Mouse (Mus musculus) left cerebral cortex, postnatal 14 days (tissue): ENCODE data around the gene Elmo1. TPM values are rescaled to one million over a fixed set of nuclear protein-coding genes. Genes with fewer than 3 reads are reported as not detected.

ENCODE experiments used
- DNase-seq, 2 experiments: peaks; one replicate each; pipeline ENCODE4 v3.0.0; 2021 to 2022; ENCODE audit warnings: low spot score in 2 of 2, mixed read lengths in 1 of 2
- intact Hi-C: fragments of 180-260 bp; cut with DNase I; formaldehyde crosslinking; loops from one replicate; pipeline ENCODE4 v1.15.1; 2025
- total RNA-seq, 2 experiments: library from RNA; stranded (reverse); gene quantifications; 2 replicates each; pipeline ENCODE4 v1.2.3; 2021

Gene Elmo1
- total RNA-seq, 2 experiments from 2014 or later: 48.1 to 52.2 TPM

- intact Hi-C loops: no loop called here
- DNase-seq: no peak
Measured at GRCm38 (mm10) chr13:20392824-20393598, 302.6 kb downstream of the Elmo1 start.

- DNase-seq: peak in 1 of 2 experiments; percentile 25
- intact Hi-C loops: no loop called here
Measured at GRCm38 (mm10) chr13:20397744-20398143, 307.3 kb downstream of the Elmo1 start.

- DNase-seq: peak; percentile 20 to 31
- intact Hi-C loops: no loop called here
Measured at GRCm38 (mm10) chr13:20398311-20398710, 307.9 kb downstream of the Elmo1 start.

- intact Hi-C loops: no loop called here
- DNase-seq: no peak
Measured at GRCm38 (mm10) chr13:20404530-20404929, 314.1 kb downstream of the Elmo1 start.

- intact Hi-C loops: no loop called here
- no peak for DNase-seq
Measured at GRCm38 (mm10) chr13:20406470-20407213, 316.2 kb downstream of the Elmo1 start.

- DNase-seq: no peak
- intact Hi-C loops: no loop called here
Measured at GRCm38 (mm10) chr13:20410306-20411101, 320.1 kb downstream of the Elmo1 start.

- no peak for DNase-seq
- intact Hi-C loops: no loop called here
Measured at GRCm38 (mm10) chr13:20416691-20417660, 326.6 kb downstream of the Elmo1 start.

GRCm38 (mm10) chr13:20430998-20431397 lies 340.6 kb downstream of the Elmo1 start:
- intact Hi-C loops: no loop called here
- peak; percentile 27 to 65 for DNase-seq

GRCm38 (mm10) chr13:20433221-20433858 lies 342.9 kb downstream of the Elmo1 start:
- intact Hi-C loops: no loop called here
- DNase-seq: peak; percentile 17 to 67

- intact Hi-C loops: no loop called here
- DNase-seq: no peak
Measured at GRCm38 (mm10) chr13:20434071-20434470, 343.7 kb downstream of the Elmo1 start.

GRCm38 (mm10) chr13:20439488-20439887 lies 349.1 kb downstream of the Elmo1 start:
- DNase-seq: no peak
- intact Hi-C loops: no loop called here

- intact Hi-C loops: no loop called here
- no peak for DNase-seq
Measured at GRCm38 (mm10) chr13:20450831-20451353, 360.5 kb downstream of the Elmo1 start.

- intact Hi-C loops: no loop called here
Measured at GRCm38 (mm10) chr13:20454357-20454756, 364.0 kb downstream of the Elmo1 start.

GRCm38 (mm10) chr13:20460096-20460495 lies 369.7 kb downstream of the Elmo1 start:
- intact Hi-C loops: no loop called here

More at GRCm38 (mm10) chr13:20454357-20454756, 364.0 kb downstream of the Elmo1 start:
- no peak for DNase-seq

GRCm38 (mm10) chr13:20461616-20462015 lies 371.2 kb downstream of the Elmo1 start:
- no peak for DNase-seq
- intact Hi-C loops: no loop called here

More at GRCm38 (mm10) chr13:20460096-20460495, 369.7 kb downstream of the Elmo1 start:
- peak in 1 of 2 experiments; percentile 13 for DNase-seq

GRCm38 (mm10) chr13:20464161-20464560 lies 373.8 kb downstream of the Elmo1 start:
- DNase-seq: no peak
- intact Hi-C loops: no loop called here

GRCm38 (mm10) chr13:20467381-20467780 lies 377.0 kb downstream of the Elmo1 start:
- DNase-seq: no peak
- intact Hi-C loops: no loop called here

- DNase-seq: peak; percentile 89 to 90
- intact Hi-C loops: loop anchor here (2.0 to 5.0 kb wide), 3 partner anchors 131 to 566 kb away; no protein-coding TSS in a partner anchor
Measured at GRCm38 (mm10) chr13:20471732-20472131, 381.3 kb downstream of the Elmo1 start.
